Mouse (Mus musculus): Measurements from ENCODE around the gene Bbc3. TPM values are rescaled to one million over a fixed set of nuclear protein-coding genes. Genes with fewer than 3 reads are reported as not detected.

Gene Bbc3
- polyA plus RNA-seq, 1 experiment from 2014 or later, result 6.4 TPM

GRCm38 (mm10) chr7:16320479-16320878 lies 12.3 kb downstream of the Bbc3 start:
- WGBS, result 88% methylated on average over 6 of the region's 6 CpGs
- ATAC-seq (replicated peaks; ENCODE audit: low FRiP score) (no peak), DNase-seq (ENCODE audit: low spot score) (no peak)

DNA sequence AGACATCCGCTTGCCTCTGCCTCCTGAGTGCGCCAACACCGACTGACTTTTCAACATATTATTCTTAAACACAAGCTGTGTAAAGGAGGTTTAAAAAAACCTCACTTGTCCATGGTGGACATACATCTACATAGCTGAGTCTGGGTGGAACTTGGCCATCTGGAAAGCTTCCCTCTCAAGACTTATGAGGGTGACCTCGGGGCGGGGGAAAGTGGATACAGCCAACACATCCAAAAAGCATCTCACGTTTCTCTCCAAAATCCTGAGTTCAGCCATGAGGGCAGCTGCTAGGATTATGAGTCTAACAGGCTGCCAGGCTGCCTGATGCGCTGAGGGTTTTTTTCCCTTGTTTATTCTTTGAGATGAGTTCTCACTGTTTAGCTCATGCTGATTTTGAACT lies 16.5 kb downstream of the Bbc3 start:
- WGBS, result 89% methylated on average over 7 of the region's 7 CpGs
- H3K27ac ChIP-seq (ENCODE audit: low read depth, low read length), result no peak overlapping the region

More at GRCm38 (mm10) chr7:16320479-16320878, 12.3 kb downstream of the Bbc3 start:
- no peak overlapping the region for H3K9ac ChIP-seq (ENCODE audit: low read depth, low read length)
- peaks cover 5% of the 10 kb centered on the region for H3K36me3 ChIP-seq (ENCODE audit: control insufficient read depth, insufficient read depth, low read length)
- no peaks in the 10 kb centered on the region for H3K27me3 ChIP-seq (replicated peaks; ENCODE audit: control insufficient read depth, insufficient read depth, low read length)
- H3K27ac ChIP-seq (ENCODE audit: low read depth, low read length), result no peak overlapping the region
- H3K4me3 ChIP-seq (ENCODE audit: low read depth, low read length), result no peak overlapping the region
- H3K4me2 ChIP-seq, result no peak overlapping the region
- H3K4me1 ChIP-seq (replicated peaks; ENCODE audit: control insufficient read depth, insufficient read depth, low read length), result 0 out of 2 replicates have a peak, but pooled peaks cover 2% of the 10 kb centered on the region
- H3K9me3 ChIP-seq (ENCODE audit: control insufficient read depth, low read length), result no peaks in the 10 kb centered on the region

GRCm38 (mm10) chr7:16325920-16326606 lies 17.9 kb downstream of the Bbc3 start:
- 34% methylated on average over 8 of the region's 8 CpGs for WGBS
- Histone ChIP-seq H3K4me3 (ENCODE audit: low read depth, low read length) (no peak overlapping the region), H3K9ac (ENCODE audit: low read depth, low read length) (no peak overlapping the region), H3K9me3 (ENCODE audit: control insufficient read depth, low read length) (no peaks in the 10 kb centered on the region), H3K36me3 (ENCODE audit: control insufficient read depth, insufficient read depth, low read length) (peaks cover 36% of the 10 kb centered on the region), H3K4me2 (no peak overlapping the region; the same call in 1 of the 2 replicates), H3K27ac (ENCODE audit: low read depth, low read length) (0 out of 2 replicates have a peak overlapping the region, but pooled peaks have one; percentile 30), H3K4me1 (replicated peaks; ENCODE audit: control insufficient read depth, insufficient read depth, low read length) (peaks cover 3% of the 10 kb centered on the region), H3K27me3 (replicated peaks; ENCODE audit: control insufficient read depth, insufficient read depth, low read length) (no peaks in the 10 kb centered on the region)
- peak; percentile 63 for ATAC-seq (replicated peaks; ENCODE audit: low FRiP score)
- peak; percentile 61 for DNase-seq (ENCODE audit: low spot score)

More for the DNA sequence above, 16.5 kb downstream of the Bbc3 start:
- no peak for DNase-seq (ENCODE audit: low spot score)
- peaks cover 3% of the 10 kb centered on the region for H3K4me1 ChIP-seq (replicated peaks; ENCODE audit: control insufficient read depth, insufficient read depth, low read length)
- no peak for ATAC-seq (replicated peaks; ENCODE audit: low FRiP score)
- H3K4me3 ChIP-seq (ENCODE audit: low read depth, low read length), result no peak overlapping the region
- no peak overlapping the region for H3K9ac ChIP-seq (ENCODE audit: low read depth, low read length)
- H3K36me3 ChIP-seq (ENCODE audit: control insufficient read depth, insufficient read depth, low read length), result peaks cover 26% of the 10 kb centered on the region
- no peaks in the 10 kb centered on the region for H3K9me3 ChIP-seq (ENCODE audit: control insufficient read depth, low read length)
- no peaks in the 10 kb centered on the region for H3K27me3 ChIP-seq (replicated peaks; ENCODE audit: control insufficient read depth, insufficient read depth, low read length)
- no peak overlapping the region for H3K4me2 ChIP-seq

DNA sequence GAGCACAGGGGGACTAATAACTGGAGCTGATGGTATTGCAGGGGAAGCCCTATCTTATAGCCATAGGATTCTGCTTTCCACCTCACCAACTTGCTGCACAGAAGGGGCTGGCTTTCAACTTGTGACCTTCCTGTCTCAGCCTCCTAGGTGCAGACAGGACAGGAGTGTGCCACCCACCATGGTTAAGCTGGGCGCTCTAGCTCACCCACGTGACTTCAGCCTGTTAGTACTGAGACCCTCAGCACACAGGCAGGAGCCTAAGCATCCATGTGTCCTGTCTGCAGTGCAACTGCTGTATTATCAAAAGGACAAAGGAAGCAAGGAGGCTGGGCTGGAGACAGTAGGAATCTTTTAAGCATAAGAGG lies 18.4 kb downstream of the Bbc3 start:
- Histone ChIP-seq H3K36me3 (ENCODE audit: control insufficient read depth, insufficient read depth, low read length) (peaks cover 38% of the 10 kb centered on the region), H3K4me2 (no peak overlapping the region), H3K27ac (ENCODE audit: low read depth, low read length) (0 out of 2 replicates have a peak overlapping the region, but pooled peaks have one; percentile 30), H3K4me1 (replicated peaks; ENCODE audit: control insufficient read depth, insufficient read depth, low read length) (peaks cover 3% of the 10 kb centered on the region), H3K4me3 (ENCODE audit: low read depth, low read length) (no peak overlapping the region), H3K9ac (ENCODE audit: low read depth, low read length) (no peak overlapping the region), H3K27me3 (replicated peaks; ENCODE audit: control insufficient read depth, insufficient read depth, low read length) (no peaks in the 10 kb centered on the region), H3K9me3 (ENCODE audit: control insufficient read depth, low read length) (no peaks in the 10 kb centered on the region)
- 90% methylated on average over 2 of the region's 2 CpGs for WGBS
- ATAC-seq (replicated peaks; ENCODE audit: low FRiP score) (no peak; the same call in 1 of the 2 replicates), DNase-seq (ENCODE audit: low spot score) (no peak)

GRCm38 (mm10) chr7:16329146-16329545 lies 21.0 kb downstream of the Bbc3 start:
- 83% methylated on average over 3 of the region's 3 CpGs for WGBS

GRCm38 (mm10) chr7:16337733-16338132 lies 29.5 kb downstream of the Bbc3 start:
- Histone ChIP-seq H3K27ac (ENCODE audit: low read depth, low read length) (no peak overlapping the region), H3K4me3 (ENCODE audit: low read depth, low read length) (no peak overlapping the region), H3K9ac (ENCODE audit: low read depth, low read length) (no peak overlapping the region), H3K27me3 (replicated peaks; ENCODE audit: control insufficient read depth, insufficient read depth, low read length) (no peaks in the 10 kb centered on the region), H3K9me3 (ENCODE audit: control insufficient read depth, low read length) (no peaks in the 10 kb centered on the region), H3K4me1 (replicated peaks; ENCODE audit: control insufficient read depth, insufficient read depth, low read length) (no peaks in the 10 kb centered on the region), H3K36me3 (ENCODE audit: control insufficient read depth, insufficient read depth, low read length) (peaks cover 22% of the 10 kb centered on the region), H3K4me2 (no peak overlapping the region)
- ATAC-seq (replicated peaks; ENCODE audit: low FRiP score) (no peak), DNase-seq (ENCODE audit: low spot score) (no peak)
- WGBS, result 86% methylated on average over 2 of the region's 2 CpGs

More at GRCm38 (mm10) chr7:16329146-16329545, 21.0 kb downstream of the Bbc3 start:
- DNase-seq (ENCODE audit: low spot score) (no peak), ATAC-seq (replicated peaks; ENCODE audit: low FRiP score) (no peak)
- no peaks in the 10 kb centered on the region for H3K9me3 ChIP-seq (ENCODE audit: control insufficient read depth, low read length)
- no peak overlapping the region for H3K27ac ChIP-seq (ENCODE audit: low read depth, low read length)
- H3K9ac ChIP-seq (ENCODE audit: low read depth, low read length), result no peak overlapping the region
- H3K27me3 ChIP-seq (replicated peaks; ENCODE audit: control insufficient read depth, insufficient read depth, low read length), result no peaks in the 10 kb centered on the region
- no peak overlapping the region for H3K4me3 ChIP-seq (ENCODE audit: low read depth, low read length)
- H3K4me1 ChIP-seq (replicated peaks; ENCODE audit: control insufficient read depth, insufficient read depth, low read length), result peaks cover 3% of the 10 kb centered on the region
- peaks cover 45% of the 10 kb centered on the region for H3K36me3 ChIP-seq (ENCODE audit: control insufficient read depth, insufficient read depth, low read length)
- no peak overlapping the region for H3K4me2 ChIP-seq

DNA sequence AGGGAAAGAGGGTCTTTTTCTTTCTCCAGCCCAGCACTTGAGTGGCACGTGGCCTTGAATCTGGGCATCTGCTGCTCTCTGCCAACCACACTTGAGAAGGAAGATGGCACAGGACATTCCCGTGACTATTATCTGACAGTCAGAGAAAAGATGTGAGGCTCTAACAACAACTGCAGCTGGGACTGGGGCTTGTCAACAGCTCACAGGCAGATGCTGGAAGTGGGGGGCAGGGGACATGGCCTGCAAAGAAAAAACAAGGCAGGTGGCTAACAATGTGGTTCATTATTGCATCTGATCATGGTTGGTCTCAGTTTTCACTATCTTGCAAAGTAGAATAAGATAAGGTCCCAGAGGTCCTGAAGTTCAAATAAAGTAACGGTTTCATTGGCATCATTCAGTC lies 36.4 kb downstream of the Bbc3 start:
- DNase-seq (ENCODE audit: low spot score), result no peak
- Histone ChIP-seq H3K4me3 (ENCODE audit: low read depth, low read length) (no peak overlapping the region), H3K9ac (ENCODE audit: low read depth, low read length) (no peak overlapping the region), H3K4me2 (no peak overlapping the region), H3K27me3 (replicated peaks; ENCODE audit: control insufficient read depth, insufficient read depth, low read length) (no peaks in the 10 kb centered on the region), H3K9me3 (ENCODE audit: control insufficient read depth, low read length) (no peaks in the 10 kb centered on the region), H3K36me3 (ENCODE audit: control insufficient read depth, insufficient read depth, low read length) (peaks cover 22% of the 10 kb centered on the region), H3K4me1 (replicated peaks; ENCODE audit: control insufficient read depth, insufficient read depth, low read length) (0 out of 2 replicates have a peak, but pooled peaks cover 3% of the 10 kb centered on the region), H3K27ac (ENCODE audit: low read depth, low read length) (no peak overlapping the region)
- ATAC-seq (replicated peaks; ENCODE audit: low FRiP score), result no peak
- 69% methylated on average over 3 of the region's 3 CpGs for WGBS

GRCm38 (mm10) chr7:16345297-16345696 lies 37.1 kb downstream of the Bbc3 start:
- Histone ChIP-seq H3K4me2 (no peak overlapping the region), H3K4me1 (replicated peaks; ENCODE audit: control insufficient read depth, insufficient read depth, low read length) (0 out of 2 replicates have a peak, but pooled peaks cover 3% of the 10 kb centered on the region), H3K4me3 (ENCODE audit: low read depth, low read length) (no peak overlapping the region), H3K9ac (ENCODE audit: low read depth, low read length) (no peak overlapping the region), H3K36me3 (ENCODE audit: control insufficient read depth, insufficient read depth, low read length) (peaks cover 26% of the 10 kb centered on the region), H3K27ac (ENCODE audit: low read depth, low read length) (no peak overlapping the region), H3K27me3 (replicated peaks; ENCODE audit: control insufficient read depth, insufficient read depth, low read length) (no peaks in the 10 kb centered on the region), H3K9me3 (ENCODE audit: control insufficient read depth, low read length) (no peaks in the 10 kb centered on the region)
- DNase-seq (ENCODE audit: low spot score) (no peak), ATAC-seq (replicated peaks; ENCODE audit: low FRiP score) (no peak)
- WGBS, result 66% methylated on average over 4 of the region's 4 CpGs

DNA sequence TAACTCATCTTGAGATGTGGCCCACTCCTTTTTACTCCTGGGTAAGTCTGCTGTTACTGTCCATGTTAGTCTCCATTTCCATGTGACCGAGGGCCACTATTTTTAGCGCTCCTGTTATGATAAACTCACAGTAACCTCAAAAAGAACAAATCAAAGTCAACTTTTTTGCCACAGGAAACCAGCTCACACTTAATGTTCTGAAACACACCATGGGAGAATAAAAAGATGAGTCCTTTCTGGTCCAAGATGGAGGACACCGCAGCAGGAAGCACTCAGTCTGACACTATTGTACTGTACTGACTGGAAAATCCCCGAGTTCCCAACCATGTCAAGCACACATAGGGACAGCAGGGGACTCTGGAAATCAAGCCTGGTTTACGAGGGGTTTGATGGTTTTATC lies 41.8 kb downstream of the Bbc3 start:
- ATAC-seq (replicated peaks; ENCODE audit: low FRiP score) (no peak), DNase-seq (ENCODE audit: low spot score) (no peak)
- WGBS, result 81% methylated on average over 5 of the region's 5 CpGs
- Histone ChIP-seq H3K27ac (ENCODE audit: low read depth, low read length) (no peak overlapping the region), H3K9ac (ENCODE audit: low read depth, low read length) (no peak overlapping the region), H3K4me3 (ENCODE audit: low read depth, low read length) (no peak overlapping the region), H3K36me3 (ENCODE audit: control insufficient read depth, insufficient read depth, low read length) (peaks cover 44% of the 10 kb centered on the region), H3K4me2 (no peak overlapping the region), H3K4me1 (replicated peaks; ENCODE audit: control insufficient read depth, insufficient read depth, low read length) (0 out of 2 replicates have a peak, but pooled peaks cover 3% of the 10 kb centered on the region), H3K27me3 (replicated peaks; ENCODE audit: control insufficient read depth, insufficient read depth, low read length) (no peaks in the 10 kb centered on the region), H3K9me3 (ENCODE audit: control insufficient read depth, low read length) (no peaks in the 10 kb centered on the region)

Measured in liver, embryonic 11.5 days (tissue).